Mouse (Mus musculus): ENCODE measurements around the gene Rgs6.

- TF ChIP-seq POLR2A (IDR thresholded peaks at IDR 0.05; ENCODE audit: low read depth, low read length), result no peak
- no peak for TF ChIP-seq CTCF (IDR thresholded peaks at IDR 0.05; ENCODE audit: extremely low read depth, insufficient read length, insufficient replicate concordance, low read depth, low read length)
Measured at GRCm38 (mm10) chr12:83136031-83136430, 547.9 kb downstream of the Rgs6 start.

All from small intestine, adult 2 months (tissue).